Mouse (Mus musculus) CH12.LX (cell line): Measurements from ENCODE around the gene Tedc1. TPM values are rescaled to one million over a fixed set of nuclear protein-coding genes. Genes with fewer than 3 reads are reported as not detected.

Experiments
- DNase-seq: peaks from one replicate; pipeline ENCODE4 v3.0.0-alpha.2; 2013; ENCODE audit errors: extremely low read depth
- H3K27ac ChIP-seq: 2 replicates; pipeline ENCODE4 v1.5.1; 2012; ENCODE audit warnings: low read depth, mild to moderate bottlenecking, control low read depth, moderate library complexity; ENCODE audit not compliant: insufficient read depth
- H3K27me3 ChIP-seq: replicated peaks from 2 replicates; pipeline ENCODE3; 2012; ENCODE audit warnings: inconsistent platforms
- H3K36me3 ChIP-seq, 2 experiments: replicated peaks in 1 of 2; 2 replicates each; pipeline versions ENCODE3 to v1.6.1; 2012; ENCODE audit warnings: inconsistent platforms in 1 of 2, low read length in 1 of 2, mild to moderate bottlenecking in 1 of 2, mixed read lengths in 1 of 2, moderate library complexity in 1 of 2; ENCODE audit not compliant: control insufficient read depth in 1 of 2, insufficient read depth in 1 of 2
- H3K4me1 ChIP-seq, 2 experiments: 2 replicates each; pipeline ENCODE4 v1.6.1; 2012; ENCODE audit warnings: inconsistent platforms in 1 of 2, moderate library complexity in 1 of 2; ENCODE audit not compliant: insufficient read depth in 2 of 2, control insufficient read depth in 1 of 2
- H3K4me2 ChIP-seq: 2 replicates; pipeline ENCODE4 v1.6.1; 2012; ENCODE audit warnings: low read depth, mild to moderate bottlenecking, control low read depth; ENCODE audit not compliant: poor library complexity, insufficient read depth, severe bottlenecking
- H3K4me3 ChIP-seq, 3 experiments: fragments of 150-350 bp in 1 of 3; sonication (generic) in 1 of 3; replicated peaks in 1 of 3; 2 replicates each; pipeline versions ENCODE3 to v1.5.1; 2011 to 2012; ENCODE audit warnings: low read depth in 2 of 3, low read length in 2 of 3, mild to moderate bottlenecking in 2 of 3, moderate library complexity in 2 of 3, control low read depth in 1 of 3, improper control_type of control experiment in 1 of 3, inconsistent platforms in 1 of 3, mixed read lengths in 1 of 3; ENCODE audit not compliant: poor library complexity in 1 of 3
- H3K79me2 ChIP-seq: replicated peaks from 2 replicates; pipeline ENCODE4 v1.6.1; 2012; ENCODE audit warnings: mild to moderate bottlenecking, moderate library complexity; ENCODE audit not compliant: control insufficient read depth, poor library complexity, insufficient read depth, severe bottlenecking; ENCODE audit errors: extremely low read depth
- H3K9ac ChIP-seq: 2 replicates; pipeline ENCODE4 v1.6.1; 2012; ENCODE audit warnings: low read depth, mild to moderate bottlenecking, control low read depth, moderate library complexity; ENCODE audit not compliant: insufficient read depth
- H3K9me3 ChIP-seq: replicated peaks from 2 replicates; pipeline ENCODE3; 2012; ENCODE audit warnings: low read length, inconsistent platforms, mixed read lengths
- CHD1 ChIP-seq: IDR thresholded peaks from 2 replicates; pipeline ENCODE4 v1.6.1; 2012; ENCODE audit warnings: low read depth, low read length, improper control_type of control experiment, inconsistent platforms
- CTCF ChIP-seq, 2 experiments: IDR thresholded peaks in 1 of 2; conservative IDR thresholded peaks in 1 of 2; 2 replicates each; pipeline ENCODE4 v1.5.1; 2011 to 2012; ENCODE audit warnings: low read depth in 2 of 2, low read length in 2 of 2, improper control_type of control experiment in 1 of 2, inconsistent platforms in 1 of 2, mild to moderate bottlenecking in 1 of 2, moderate library complexity in 1 of 2
- GABPA ChIP-seq: IDR thresholded peaks from 2 replicates; pipeline ENCODE4 v1.6.1; 2012; ENCODE audit warnings: low read depth, low read length, improper control_type of control experiment, inconsistent platforms; ENCODE audit not compliant: insufficient replicate concordance
- HCFC1 ChIP-seq: IDR thresholded peaks from 2 replicates; pipeline ENCODE4 v1.6.1; 2012; ENCODE audit warnings: low read depth, mild to moderate bottlenecking, inconsistent platforms, low read length, improper control_type of control experiment
- IRF4 ChIP-seq: IDR thresholded peaks from 2 replicates; pipeline ENCODE4 v1.6.1; 2014; ENCODE audit warnings: low read depth, mild to moderate bottlenecking, inconsistent platforms, low read length, improper control_type of control experiment
- MAFK ChIP-seq: IDR thresholded peaks from 2 replicates; pipeline ENCODE4 v1.6.1; 2011; ENCODE audit warnings: low read length, improper control_type of control experiment; ENCODE audit not compliant: insufficient replicate concordance
- MAZ ChIP-seq: IDR thresholded peaks from 2 replicates; pipeline ENCODE4 v1.6.1; 2012; ENCODE audit warnings: low read depth, mild to moderate bottlenecking, inconsistent platforms, low read length, improper control_type of control experiment, moderate library complexity
- MXI1 ChIP-seq: IDR thresholded peaks from 2 replicates; pipeline ENCODE4 v1.6.1; 2011; ENCODE audit warnings: mild to moderate bottlenecking, low read depth, low read length, improper control_type of control experiment
- NRF1 ChIP-seq: IDR thresholded peaks from 2 replicates; pipeline ENCODE4 v1.6.1; 2014; ENCODE audit warnings: low read depth, mild to moderate bottlenecking, inconsistent platforms, low read length, improper control_type of control experiment, moderate library complexity
- PAX5 ChIP-seq: IDR thresholded peaks from 2 replicates; pipeline ENCODE4 v1.6.1; 2012; ENCODE audit warnings: low read length, inconsistent platforms, mixed read lengths
- POLR2A ChIP-seq: IDR thresholded peaks from 2 replicates; pipeline ENCODE4 v1.6.1; 2011; ENCODE audit warnings: low read depth, mild to moderate bottlenecking, improper control_type of control experiment, low read length
- POLR2AphosphoS2 ChIP-seq: IDR thresholded peaks from 2 replicates; pipeline ENCODE4 v1.6.1; 2011; ENCODE audit warnings: low read depth, low read length, improper control_type of control experiment
- RAD21 ChIP-seq: IDR thresholded peaks from 2 replicates; pipeline ENCODE4 v1.6.1; 2011; ENCODE audit warnings: low read depth, mild to moderate bottlenecking, low read length, improper control_type of control experiment, moderate library complexity
- RCOR1 ChIP-seq: conservative IDR thresholded peaks from 2 replicates; pipeline ENCODE4 v1.6.1; 2012; ENCODE audit warnings: low read depth, mild to moderate bottlenecking, inconsistent platforms, low read length, improper control_type of control experiment
- SMC3 ChIP-seq: IDR thresholded peaks from 2 replicates; pipeline ENCODE4 v1.6.1; 2011; ENCODE audit warnings: low read depth, low read length, improper control_type of control experiment
- TCF12 ChIP-seq: IDR thresholded peaks from 2 replicates; pipeline ENCODE4 v1.6.1; 2014; ENCODE audit warnings: low read depth, mild to moderate bottlenecking, inconsistent platforms, low read length, improper control_type of control experiment
- UBTF ChIP-seq: IDR thresholded peaks from 2 replicates; pipeline ENCODE4 v1.6.1; 2012; ENCODE audit warnings: low read depth, mild to moderate bottlenecking, inconsistent platforms, low read length, improper control_type of control experiment, moderate library complexity
- ZNF384 ChIP-seq: IDR thresholded peaks from 2 replicates; pipeline ENCODE4 v1.6.1; 2012; ENCODE audit warnings: low read depth, low read length, improper control_type of control experiment, inconsistent platforms
- dilution Hi-C: fragments of 300-500 bp; cut with MboI; formaldehyde crosslinking; loops from 2 replicates; pipeline ENCODE4 v1.14.3; 2020; ENCODE audit warnings: low sequenced_read_pairs; ENCODE audit not compliant: extremely low pct_unique_long_range_greater_than_20kb, extremely low pct_ligation_motif_present
- in situ Hi-C: fragments of 300-500 bp; cut with MboI; formaldehyde crosslinking; loops from 3 replicates; pipeline ENCODE4 v1.14.3; 2019; ENCODE audit warnings: low sequenced_read_pairs, low pct_ligation_motif_present, low pct_unique_long_range_greater_than_20kb, mixed read lengths
- polyA plus RNA-seq: library from polyadenylated mRNA; unstranded; fragments of >175 nt; gene quantifications from 2 replicates; pipeline ENCODE4 v1.2.1, GENCODE M21; 2012; ENCODE audit warnings: low read depth; ENCODE audit not compliant: insufficient read length
- total RNA-seq, 2 experiments: library from RNA; depleted of rRNA; stranded (reverse); fragments of 300-350 nt in 1 of 2; fragments of >200 nt in 1 of 2; gene quantifications; 2 replicates each; pipeline ENCODE4 v1.2.3; 2012 to 2014

Gene Tedc1
- total and polyA plus RNA-seq, 3 experiments = 6.4 to 14.0 (median 9.0) TPM

- Histone ChIP-seq H3K4me3 (no peak overlapping the region), H3K4me1 (peaks cover 7 to 21% of the 10 kb centered on the region in 2 experiments), H3K27ac (no peak overlapping the region), H3K4me2 (no peak overlapping the region), H3K27me3 (peaks cover 8% of the 10 kb centered on the region), H3K9ac (no peak overlapping the region), H3K36me3 (peaks cover 5 to 31% of the 10 kb centered on the region in 2 experiments), H3K9me3 (peaks cover 23% of the 10 kb centered on the region), H3K79me2 (no peaks in the 10 kb centered on the region)
- dilution Hi-C loops (no loop called here), in situ Hi-C loops (no loop called here)
- no peak for TF ChIP-seq ZNF384
- no peak for TF ChIP-seq RCOR1
- peak in 1 of 2 experiments; percentile 11; a peak in 1 of 4 replicates for TF ChIP-seq CTCF (conservative IDR thresholded peaks at IDR 0.05 in 1 of 2, IDR thresholded peaks at IDR 0.05 in 1 of 2; ENCODE audit: low read depth in 2 of 2, low read length in 2 of 2)
- TF ChIP-seq POLR2AphosphoS2 = no peak
- DNase-seq = no peak
Measured at GRCm38 (mm10) chr12:113143164-113143563, 13.1 kb upstream of the Tedc1 start.

- H3K4me1 ChIP-seq = peaks cover 10 to 25% of the 10 kb centered on the region in 2 experiments
- TF ChIP-seq SMC3 = peak; percentile 51
- peak; percentile 11 for TF ChIP-seq RAD21
- peak; percentile 77 to 90 for TF ChIP-seq CTCF (conservative IDR thresholded peaks at IDR 0.05 in 1 of 2, IDR thresholded peaks at IDR 0.05 in 1 of 2; ENCODE audit: low read depth in 2 of 2, low read length in 2 of 2)
- TF ChIP-seq MXI1 = no peak
Measured at GRCm38 (mm10) chr12:113144001-113144756, 12.0 kb upstream of the Tedc1 start.

GRCm38 (mm10) chr12:113144886-113145285, 11.3 kb upstream of the Tedc1 start:
- DNase-seq = no peak
- H3K9me3 ChIP-seq = peaks cover 15% of the 10 kb centered on the region
- H3K9ac ChIP-seq = no peak overlapping the region
- no peak overlapping the region for H3K4me3 ChIP-seq
- peaks cover 10 to 25% of the 10 kb centered on the region in 2 experiments for H3K4me1 ChIP-seq
- TF ChIP-seq CHD1 = no peak
- no peak for TF ChIP-seq ZNF384
- TF ChIP-seq HCFC1 = no peak
- no peak for TF ChIP-seq SMC3
- no peak for TF ChIP-seq CTCF (conservative IDR thresholded peaks at IDR 0.05 in 1 of 2, IDR thresholded peaks at IDR 0.05 in 1 of 2; ENCODE audit: low read depth in 2 of 2, low read length in 2 of 2)
- TF ChIP-seq GABPA = no peak
- TF ChIP-seq POLR2AphosphoS2 = no peak
- TF ChIP-seq NRF1 = no peak
- TF ChIP-seq MAZ = no peak
- TF ChIP-seq POLR2A = no peak
- TF ChIP-seq TCF12 = no peak
- TF ChIP-seq IRF4 = no peak
- TF ChIP-seq UBTF = no peak
- TF ChIP-seq PAX5 = no peak
- no peak for TF ChIP-seq MAFK
- TF ChIP-seq RAD21 = no peak
- TF ChIP-seq, all 38 proteins: peak for 0
- Histone ChIP-seq H3K27me3 (peaks cover 21% of the 10 kb centered on the region), H3K36me3 (peaks cover 0 to 14% of the 10 kb centered on the region in 2 experiments), H3K4me2 (no peak overlapping the region), H3K27ac (no peak overlapping the region), H3K79me2 (no peaks in the 10 kb centered on the region)
- dilution Hi-C loops (no loop called here), in situ Hi-C loops (no loop called here)

More at GRCm38 (mm10) chr12:113144001-113144756, 12.0 kb upstream of the Tedc1 start:
- peaks cover 15% of the 10 kb centered on the region for H3K27me3 ChIP-seq
- peaks cover 0 to 21% of the 10 kb centered on the region in 2 experiments for H3K36me3 ChIP-seq
- H3K9ac ChIP-seq = no peak overlapping the region
- peaks cover 22% of the 10 kb centered on the region for H3K9me3 ChIP-seq
- in situ Hi-C loops (no loop called here), dilution Hi-C loops (no loop called here)
- no peak overlapping the region for H3K4me3 ChIP-seq
- no peak overlapping the region for H3K4me2 ChIP-seq
- no peaks in the 10 kb centered on the region for H3K79me2 ChIP-seq
- no peak overlapping the region for H3K27ac ChIP-seq
- peak; percentile 33 for DNase-seq
